ENCODE assay signal across 17 mouse cellular contexts in the genomic region with DNA sequence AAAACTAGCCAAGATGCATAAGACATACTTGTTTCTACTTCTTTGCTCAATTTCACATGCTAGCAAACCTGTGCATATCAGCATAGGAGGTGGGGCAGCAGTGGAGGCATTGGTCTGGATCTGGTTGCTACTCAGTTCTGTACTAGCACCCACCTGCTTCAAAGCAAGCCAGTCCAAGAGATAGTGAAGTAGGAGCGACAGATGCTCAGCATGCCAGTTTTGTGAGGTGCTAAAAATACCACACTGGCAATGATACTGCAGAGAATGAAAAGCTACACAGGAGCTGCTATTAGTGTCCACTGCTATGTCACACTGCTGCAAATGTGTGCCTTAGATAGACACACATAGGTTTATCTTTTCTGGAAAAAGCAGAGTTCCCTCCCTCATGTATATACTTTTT.
DNase-seq lines count a peak whose midpoint lies in the region; ATAC-seq lines count a peak whose summit lies in the region.
"Had no signal": no experiment of that assay in that cellular context is flagged by ENCODE, and none has a peak within 500 bp of the region (broad histone marks: within the 10 kb centered on the region; RNA-seq: fewer than 3 reads in every experiment).

No protein-coding gene starts in this region.

- H3K9me3 ChIP-seq in embryonic facial prominence, embryonic 15.5 days (replicated peaks), result no peaks in the 10 kb centered on the region
- H3K9me3 ChIP-seq in embryonic facial prominence, embryonic 10.5 days, result no peaks in the 10 kb centered on the region
- H3K9me3 ChIP-seq in hindbrain, embryonic 10.5 days, result no peaks in the 10 kb centered on the region
- H3K9me3 ChIP-seq in hindbrain, embryonic 14.5 days (ENCODE audit: control insufficient read depth, low read length), result no peaks in the 10 kb centered on the region
- H3K9me3 ChIP-seq: forebrain, embryonic 15.5 days; hindbrain, embryonic 15.5 days; liver, embryonic 12.5 days; lung, embryonic 15.5 days; midbrain, embryonic 13.5 days had no signal

- no peak overlapping the region for H3K4me2 ChIP-seq in embryonic facial prominence, embryonic 15.5 days (replicated peaks)
- H3K4me2 ChIP-seq in hindbrain, embryonic 14.5 days (replicated peaks), result no peak overlapping the region
- H3K4me2 ChIP-seq: forebrain, embryonic 15.5 days; hindbrain, embryonic 15.5 days; liver, embryonic 12.5 days; lung, embryonic 15.5 days; midbrain, embryonic 13.5 days had no signal

- H3K36me3 ChIP-seq in embryonic facial prominence, embryonic 15.5 days, result no peaks in the 10 kb centered on the region
- H3K36me3 ChIP-seq in embryonic facial prominence, embryonic 10.5 days (replicated peaks), result no peaks in the 10 kb centered on the region
- H3K36me3 ChIP-seq in hindbrain, embryonic 10.5 days, result no peaks in the 10 kb centered on the region
- no peaks in the 10 kb centered on the region for H3K36me3 ChIP-seq in hindbrain, embryonic 14.5 days (replicated peaks; ENCODE audit: control insufficient read depth, insufficient read depth)
- H3K36me3 ChIP-seq: forebrain, embryonic 15.5 days; hindbrain, embryonic 15.5 days; liver, embryonic 12.5 days; lung, embryonic 15.5 days; midbrain, embryonic 13.5 days had no signal

- DNase-seq in embryonic facial prominence, embryonic 10.5 days (ENCODE audit: low spot score), result no peak
- DNase-seq in left cerebral cortex, postnatal 25 days (ENCODE audit: low spot score in 2 of 2), result peak; percentile 2 to 59
- no peak for DNase-seq in left cerebral cortex, postnatal 10 days (ENCODE audit: extremely low spot score in 1 of 2, low spot score in 2 of 2)
- peak; percentile 3 to 23 for DNase-seq in heart, postnatal 14 days
- no peak for DNase-seq in hindbrain, embryonic 10.5 days (ENCODE audit: low spot score)
- no peak for DNase-seq in hindbrain, embryonic 14.5 days (ENCODE audit: low spot score)
- no peak for DNase-seq in gastrocnemius, adult 18-20 months (ENCODE audit: low spot score)
- DNase-seq: adrenal gland, postnatal 10 days; cerebellum, adult 9-11 months; gastrocnemius, postnatal 14 days had no signal

- H3K4me1 ChIP-seq in embryonic facial prominence, embryonic 15.5 days, result no peaks in the 10 kb centered on the region
- no peaks in the 10 kb centered on the region for H3K4me1 ChIP-seq in embryonic facial prominence, embryonic 10.5 days
- no peaks in the 10 kb centered on the region for H3K4me1 ChIP-seq in hindbrain, embryonic 10.5 days (replicated peaks)
- H3K4me1 ChIP-seq in hindbrain, embryonic 14.5 days (replicated peaks; ENCODE audit: control insufficient read depth, insufficient read depth, low read length), result no peaks in the 10 kb centered on the region
- H3K4me1 ChIP-seq: forebrain, embryonic 15.5 days; hindbrain, embryonic 15.5 days; liver, embryonic 12.5 days; lung, embryonic 15.5 days; midbrain, embryonic 13.5 days had no signal

- H3K9ac ChIP-seq in embryonic facial prominence, embryonic 15.5 days, result no peak overlapping the region
- no peak overlapping the region for H3K9ac ChIP-seq in hindbrain, embryonic 14.5 days
- H3K9ac ChIP-seq: forebrain, embryonic 15.5 days; hindbrain, embryonic 15.5 days; liver, embryonic 12.5 days; lung, embryonic 15.5 days; midbrain, embryonic 13.5 days had no signal

- no peak overlapping the region for H3K27ac ChIP-seq in embryonic facial prominence, embryonic 15.5 days (replicated peaks)
- H3K27ac ChIP-seq in embryonic facial prominence, embryonic 10.5 days (replicated peaks), result no peak overlapping the region
- H3K27ac ChIP-seq in hindbrain, embryonic 10.5 days, result no peak overlapping the region
- H3K27ac ChIP-seq in hindbrain, embryonic 14.5 days, result no peak overlapping the region
- H3K27ac ChIP-seq: forebrain, embryonic 15.5 days; hindbrain, embryonic 15.5 days; liver, embryonic 12.5 days; lung, embryonic 15.5 days; midbrain, embryonic 13.5 days had no signal

- peak; percentile 29; the same call in 1 of the 2 replicates for ATAC-seq in embryonic facial prominence, embryonic 15.5 days (ENCODE audit: insufficient number of reproducible peaks, low FRiP score, low TSS enrichment, low read depth)
- ATAC-seq in hindbrain, embryonic 14.5 days (ENCODE audit: low FRiP score), result no peak
- ATAC-seq: forebrain, embryonic 15.5 days; liver, embryonic 12.5 days; midbrain, embryonic 13.5 days had no signal

- H3K4me3 ChIP-seq in embryonic facial prominence, embryonic 15.5 days (replicated peaks), result no peak overlapping the region
- H3K4me3 ChIP-seq in embryonic facial prominence, embryonic 10.5 days, result no peak overlapping the region
- no peak overlapping the region for H3K4me3 ChIP-seq in hindbrain, embryonic 10.5 days
- no peak overlapping the region for H3K4me3 ChIP-seq in hindbrain, embryonic 14.5 days (replicated peaks; ENCODE audit: low read length)
- H3K4me3 ChIP-seq: forebrain, embryonic 15.5 days; hindbrain, embryonic 15.5 days; liver, embryonic 12.5 days; lung, embryonic 15.5 days; midbrain, embryonic 13.5 days had no signal

- 80% methylated on average over 1 of the region's 1 CpGs for WGBS in embryonic facial prominence, embryonic 15.5 days
- 88% methylated on average over 1 of the region's 1 CpGs for WGBS in embryonic facial prominence, embryonic 10.5 days
- 78% methylated on average over 1 of the region's 1 CpGs for WGBS in hindbrain, embryonic 10.5 days
- 91% methylated on average over 1 of the region's 1 CpGs for WGBS in hindbrain, embryonic 14.5 days

- H3K27me3 ChIP-seq in embryonic facial prominence, embryonic 15.5 days, result no peaks in the 10 kb centered on the region
- H3K27me3 ChIP-seq in embryonic facial prominence, embryonic 10.5 days (replicated peaks; ENCODE audit: low read depth, poor library complexity, severe bottlenecking), result no peaks in the 10 kb centered on the region
- no peaks in the 10 kb centered on the region for H3K27me3 ChIP-seq in hindbrain, embryonic 10.5 days (ENCODE audit: insufficient read depth, poor library complexity, severe bottlenecking)
- H3K27me3 ChIP-seq in hindbrain, embryonic 14.5 days (ENCODE audit: control insufficient read depth, insufficient read depth, low read length), result no peaks in the 10 kb centered on the region
- H3K27me3 ChIP-seq: CH12.LX; forebrain, embryonic 15.5 days; hindbrain, embryonic 15.5 days; liver, embryonic 12.5 days; lung, embryonic 15.5 days; midbrain, embryonic 13.5 days had no signal

- intact Hi-C loops in left cerebral cortex, postnatal 25 days (cut with DNase I), result no loop called here
- intact Hi-C loops in left cerebral cortex, postnatal 10 days (cut with DNase I), result no loop called here
- intact Hi-C loops in heart, postnatal 14 days (cut with DNase I), result no loop called here

Comparison
In these comparisons a context has a peak if more than half of its experiments do, and no peak if none do; other contexts are left out.
1. DNase-seq: peak in left cerebral cortex, postnatal 25 days (2 of 2) and heart, postnatal 14 days (2 of 2); none in embryonic facial prominence, embryonic 10.5 days (single experiment), left cerebral cortex, postnatal 10 days (0 of 2), hindbrain, embryonic 10.5 days (single experiment), hindbrain, embryonic 14.5 days (single experiment) and gastrocnemius, adult 18-20 months (single experiment).